Mouse (Mus musculus) thymus, postnatal 0 days (tissue): Measurements from ENCODE around the gene Kctd18. TPM values are rescaled to one million over a fixed set of nuclear protein-coding genes. Genes with fewer than 3 reads are reported as not detected.
"Not testable (repeated sequence)": the region's sequence is repeated elsewhere in the genome, so short reads cannot be mapped to it uniquely, and the experiment has no call there.

Source experiments
- DNase-seq: peaks from one replicate; pipeline ENCODE4 v3.0.0-alpha.2; 2015; ENCODE audit warnings: low spot score
- polyA plus RNA-seq: library from polyadenylated mRNA; unstranded; fragments of >200 nt; fragmentation: Nextera tagmentation; extraction: Ambion mirVana; gene quantifications from 2 replicates; pipeline ENCODE4 v1.2.1, GENCODE M21; 2015

Gene Kctd18
- 18.3 and 20.1 TPM in 2 replicates for polyA plus RNA-seq

DNA sequence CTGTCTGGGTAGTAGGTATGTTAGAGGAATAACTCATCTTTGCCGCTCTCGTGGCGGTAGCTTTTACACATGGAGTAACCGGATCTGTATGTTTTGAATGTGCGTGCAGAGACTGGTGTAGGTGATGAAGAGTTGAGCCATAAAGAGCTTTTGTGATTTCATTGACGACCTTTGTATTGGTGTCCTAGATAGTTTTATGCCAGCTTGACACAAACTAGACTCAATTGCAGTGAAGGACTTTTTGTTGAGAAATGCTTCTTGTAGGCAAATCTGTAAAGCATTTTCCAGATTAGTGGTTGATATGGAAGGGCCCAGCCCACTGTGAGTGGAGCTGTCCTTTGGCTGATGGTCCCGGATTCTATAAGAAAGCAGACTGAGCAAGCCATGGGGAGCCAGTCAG lies at the start of gene Kctd18:
Gene Kctd18 (minus strand): TSS at position 101 of the 400 bp plus-strand sequence.
- DNase-seq = no peak

DNA sequence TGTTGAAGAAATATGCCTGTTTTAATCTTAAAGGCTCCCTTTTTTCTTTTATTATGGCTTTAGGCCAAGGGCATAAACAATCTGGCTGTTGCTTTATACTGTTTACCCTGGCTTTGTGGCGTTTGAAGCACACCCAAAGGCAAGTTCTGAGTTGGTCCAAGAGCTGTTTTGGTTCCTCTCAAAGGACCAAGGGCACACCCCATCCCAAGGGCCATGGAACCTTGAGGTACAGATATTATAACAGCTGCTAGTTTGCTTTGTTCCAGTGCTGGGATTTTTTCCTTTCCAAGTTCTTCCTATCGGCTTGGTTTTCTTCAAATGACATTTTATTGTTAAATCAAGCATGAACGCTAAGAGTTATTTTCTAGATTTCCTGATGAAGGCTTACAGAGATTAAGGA lies 46.9 kb upstream of the Kctd18 start:
- DNase-seq = no peak

- DNase-seq = no peak
Observed at GRCm38 (mm10) chr1:58065151-58065550, 46.4 kb upstream of the Kctd18 start.

GRCm38 (mm10) chr1:58062131-58062530 lies 43.4 kb upstream of the Kctd18 start:
- no peak for DNase-seq

GRCm38 (mm10) chr1:58058846-58059245 lies 40.1 kb upstream of the Kctd18 start:
- DNase-seq = no peak

DNA sequence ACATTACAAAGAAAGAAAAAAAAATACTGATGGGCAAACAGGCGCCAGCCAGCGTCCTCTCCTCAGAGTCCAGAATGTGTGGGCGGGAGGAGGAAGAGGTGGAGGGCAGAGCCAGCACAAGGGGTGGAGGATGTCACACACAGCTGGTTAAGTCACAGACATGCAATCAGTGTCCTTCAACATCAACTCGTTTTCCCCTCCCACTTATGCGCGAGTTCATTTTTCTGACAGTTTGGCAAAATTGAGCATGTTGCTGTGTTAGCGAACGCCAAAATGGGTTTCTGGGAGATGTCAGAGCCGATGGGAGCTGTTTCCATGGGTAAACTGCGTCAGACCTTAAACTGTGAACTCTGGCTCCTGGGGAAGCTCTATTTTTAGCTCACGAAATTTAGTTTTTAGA lies 38.2 kb upstream of the Kctd18 start:
- DNase-seq = no peak

- no peak for DNase-seq
Observed at GRCm38 (mm10) chr1:58056074-58056807, 37.5 kb upstream of the Kctd18 start.

- DNase-seq = no peak
Observed at GRCm38 (mm10) chr1:58055598-58055997, 36.8 kb upstream of the Kctd18 start.

GRCm38 (mm10) chr1:58049126-58049525 lies 30.4 kb upstream of the Kctd18 start:
- no peak for DNase-seq

GRCm38 (mm10) chr1:58046721-58047290 lies 28.1 kb upstream of the Kctd18 start:
- no peak for DNase-seq

- DNase-seq = no peak
Observed at GRCm38 (mm10) chr1:58045546-58045945, 26.8 kb upstream of the Kctd18 start.

- DNase-seq = no peak
Observed at GRCm38 (mm10) chr1:58045076-58045475, 26.3 kb upstream of the Kctd18 start.

DNA sequence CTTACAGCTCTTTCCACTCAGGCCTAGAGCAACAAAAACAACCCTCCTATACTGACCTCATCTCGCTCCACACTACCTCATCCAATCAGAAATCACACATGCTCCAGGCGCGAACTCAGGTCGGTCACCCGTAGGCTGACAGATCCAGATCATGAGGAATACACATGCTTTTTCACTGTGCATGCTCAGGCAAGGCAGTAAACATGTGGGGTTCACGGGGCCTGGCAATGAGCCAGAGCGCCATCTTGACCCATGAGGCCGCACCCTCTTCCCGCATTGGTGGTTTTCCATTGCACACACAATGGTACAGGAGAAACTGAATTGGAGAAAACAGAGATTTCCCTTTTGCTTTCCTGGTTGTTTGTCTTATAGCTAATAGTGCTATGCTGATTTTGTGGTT lies 18.6 kb upstream of the Kctd18 start:
- not testable (repeated sequence) for DNase-seq

DNA sequence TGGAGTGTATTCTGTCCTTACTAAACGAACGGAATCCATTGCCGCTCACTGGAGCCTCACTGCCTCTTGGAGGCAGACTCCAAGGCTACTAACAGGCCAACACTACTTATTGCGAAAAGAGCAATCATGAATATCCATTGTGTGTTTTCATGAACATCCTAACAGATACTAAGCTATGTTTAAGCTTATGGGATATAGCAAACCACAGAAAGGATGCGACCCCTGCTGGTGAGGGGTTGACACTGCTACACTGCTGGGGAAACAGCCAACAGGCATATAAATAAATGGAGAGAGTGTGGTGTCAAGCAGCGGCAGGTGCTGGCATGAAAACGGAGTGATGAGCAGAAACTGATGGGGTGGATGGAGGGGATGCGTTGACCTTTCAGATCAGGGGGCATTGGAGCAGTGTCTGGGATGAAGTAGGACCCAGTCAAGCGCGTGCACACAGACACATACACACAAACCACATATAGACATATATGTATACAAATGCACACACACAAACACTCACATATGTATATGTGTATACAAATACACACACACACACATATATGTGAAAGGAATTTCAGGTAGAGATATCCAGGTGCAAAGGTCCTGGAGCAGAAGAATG lies 12.5 kb upstream of the Kctd18 start:
- DNase-seq = peak; percentile 76

DNA sequence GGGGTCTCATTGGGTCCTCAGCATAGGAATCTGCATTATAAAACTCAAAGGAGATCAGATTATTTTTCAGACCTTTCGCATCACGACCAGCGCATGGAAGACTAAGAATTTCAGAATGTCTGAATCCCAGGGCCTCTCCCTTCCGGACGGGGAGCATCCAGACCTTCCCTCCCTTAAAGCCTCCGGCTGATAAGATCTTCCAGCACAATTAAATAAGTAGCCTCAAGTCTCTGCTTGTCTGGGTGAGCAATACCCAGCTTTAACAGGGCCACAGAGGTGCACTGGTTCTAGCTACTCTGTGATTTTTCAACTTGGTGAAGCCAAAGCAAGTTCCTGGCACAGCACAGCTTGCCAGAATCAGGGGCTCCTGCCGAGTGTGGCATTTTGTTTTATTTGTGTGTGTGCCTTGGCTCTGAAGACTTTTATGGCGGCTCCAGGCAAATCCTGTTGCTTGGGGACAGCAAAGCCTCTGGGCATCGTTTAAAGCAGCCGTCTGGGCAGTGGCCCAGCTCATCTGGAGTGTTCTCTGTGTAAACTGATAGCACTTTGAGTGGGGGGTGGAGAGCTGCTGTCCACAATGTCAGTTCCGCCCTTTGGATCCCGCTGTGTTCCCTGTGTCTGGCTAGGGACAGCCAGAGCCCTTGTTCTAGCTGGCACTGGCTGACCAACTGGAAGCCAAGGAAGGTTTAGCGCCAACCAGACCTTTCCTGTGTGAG lies 11.6 kb upstream of the Kctd18 start:
- no peak for DNase-seq

- peak; percentile 42 for DNase-seq
Observed at GRCm38 (mm10) chr1:58029636-58030117, 10.9 kb upstream of the Kctd18 start, which contains the start of gene Aox1. Gene Aox1 (plus strand): TSS chr1:58029931.

- no peak for DNase-seq
Observed at GRCm38 (mm10) chr1:58027707-58028106, 9.0 kb upstream of the Kctd18 start.

DNA sequence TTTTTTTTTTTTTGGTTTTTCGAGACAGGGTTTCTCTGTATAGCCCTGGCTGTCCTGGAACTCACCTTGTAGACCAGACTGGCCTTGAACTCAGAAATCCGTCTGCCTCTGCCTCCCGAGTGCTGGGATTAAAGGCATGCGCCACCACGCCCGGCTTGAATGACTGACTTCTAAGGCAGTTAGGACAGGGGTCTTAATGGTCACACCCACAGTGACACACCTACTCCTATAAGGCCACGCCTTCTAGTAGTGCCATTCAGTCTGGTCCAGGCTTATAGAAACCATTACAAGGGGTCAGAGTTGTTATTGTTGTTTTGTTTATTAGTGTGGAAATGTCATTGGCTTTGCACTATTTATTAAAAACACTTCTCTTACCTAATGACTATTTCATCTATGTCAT lies 12.4 kb downstream of the Kctd18 start:
- not testable (repeated sequence) for DNase-seq

- no peak for DNase-seq
Observed at GRCm38 (mm10) chr1:57998146-57998545, 20.6 kb downstream of the Kctd18 start.

- no peak for DNase-seq
Observed at GRCm38 (mm10) chr1:57996133-57996615, 22.6 kb downstream of the Kctd18 start.

DNA sequence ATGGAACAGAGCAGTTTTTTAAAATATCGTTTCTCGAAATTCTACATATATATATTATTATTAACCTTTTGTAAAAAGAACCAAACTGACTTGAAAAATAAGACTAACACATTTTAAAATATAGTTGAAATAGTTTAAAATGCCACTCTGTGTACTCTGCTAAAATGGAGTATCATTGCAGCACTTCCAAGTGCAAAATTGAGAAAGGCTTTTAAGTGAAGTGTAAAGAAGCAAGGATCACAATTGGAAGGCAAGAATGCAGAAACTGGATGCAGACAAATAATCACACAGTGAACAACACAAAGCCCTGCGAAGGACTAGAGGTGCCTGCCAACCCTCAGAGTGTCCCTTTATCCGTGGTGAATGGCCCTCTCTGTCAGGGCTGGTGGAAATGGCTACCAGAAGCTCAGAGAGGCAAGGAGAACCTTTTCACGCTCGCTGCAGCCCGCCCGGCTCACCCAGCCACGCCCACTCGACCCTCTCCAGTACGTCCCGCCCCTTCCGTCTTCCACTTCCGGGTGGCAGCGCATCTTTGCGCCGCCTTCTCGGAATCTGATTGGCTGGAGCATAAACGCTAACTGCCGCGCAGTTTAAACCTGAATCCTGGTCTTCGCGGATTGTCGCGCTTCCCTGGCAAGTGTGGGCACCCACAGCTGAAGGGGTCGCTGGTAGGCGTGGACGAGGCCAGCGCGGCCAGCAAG lies 23.2 kb downstream of the Kctd18 start, which contains the start of gene Sgo2a:
Gene Sgo2a (plus strand): TSS at position 540 of the 701 bp plus-strand sequence.
- DNase-seq = peak; percentile 96
